Mouse (Mus musculus) E14TG2a.4 (cell line): ENCODE measurements around the gene Wipf1.

Experiments used
- CTCF ChIP-seq: conservative IDR thresholded peaks from 2 replicates; pipeline ENCODE4 v1.5.1; 2014; ENCODE audit warnings: low read length
- NANOG ChIP-seq: IDR thresholded peaks from 2 replicates; pipeline ENCODE4 v1.6.1; 2014; ENCODE audit warnings: borderline replicate concordance, low read length, mixed read lengths
- POU5F1 ChIP-seq: IDR thresholded peaks from 2 replicates; pipeline ENCODE4 v1.6.1; 2014; ENCODE audit warnings: low read length, borderline replicate concordance

DNA sequence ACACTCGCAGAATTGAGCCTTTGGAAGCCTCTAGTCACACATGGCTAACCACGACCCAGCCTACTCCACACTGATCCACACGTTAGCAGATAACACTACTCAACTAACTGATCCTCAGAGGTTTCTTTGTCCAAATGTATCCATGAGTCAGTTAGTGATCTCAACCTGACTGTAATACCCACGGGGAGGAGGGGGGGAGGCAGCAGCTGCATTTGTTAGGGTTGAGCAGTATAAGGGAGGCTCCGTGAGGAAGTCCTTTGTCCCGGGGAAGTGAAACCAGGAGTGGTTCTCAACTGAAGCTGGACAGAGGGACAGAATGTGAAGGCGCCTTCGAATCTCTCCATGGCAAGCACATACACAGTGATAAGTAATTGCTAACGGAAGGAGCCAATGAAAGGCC is 2.8 kb downstream of the Wipf1 start:
- no peak for TF ChIP-seq CTCF
- no peak for TF ChIP-seq POU5F1
- no peak for TF ChIP-seq NANOG
